Mouse (Mus musculus) adrenal gland, postnatal 4 days (tissue): ENCODE measurements around the gene Cux2. TPM values are rescaled to one million over a fixed set of nuclear protein-coding genes. Genes with fewer than 3 reads are reported as not detected.

Experiments
- DNase-seq, 2 experiments: peaks; one replicate each; pipeline ENCODE4 v3.0.0; 2021 to 2022; ENCODE audit warnings: low spot score in 2 of 2, mixed read lengths in 2 of 2
- total RNA-seq, 2 experiments: library from RNA; stranded (reverse); gene quantifications; 2 replicates each; pipeline ENCODE4 v1.2.3; 2021

Gene Cux2
- total RNA-seq, 2 experiments from 2014 or later, result 37.5 to 37.8 TPM

GRCm38 (mm10) chr5:122060767-122061333 is 10.9 kb upstream of the Cux2 start:
- DNase-seq, result no peak

- peak; percentile 31 to 39 for DNase-seq
Observed at GRCm38 (mm10) chr5:122059060-122060017, 9.4 kb upstream of the Cux2 start.

GRCm38 (mm10) chr5:122057622-122058021 is 7.7 kb upstream of the Cux2 start:
- DNase-seq, result no peak

- no peak for DNase-seq
Observed at GRCm38 (mm10) chr5:122056557-122056956, 6.7 kb upstream of the Cux2 start.

- peak in 1 of 2 experiments; percentile 37 for DNase-seq
Observed at GRCm38 (mm10) chr5:122054130-122054843, 4.4 kb upstream of the Cux2 start.

- DNase-seq, result no peak
Observed at GRCm38 (mm10) chr5:122053587-122053986, 3.7 kb upstream of the Cux2 start.

- no peak for DNase-seq
Observed at GRCm38 (mm10) chr5:122050832-122051105, 867 bp upstream of the Cux2 start.

- DNase-seq, result no peak
Observed at GRCm38 (mm10) chr5:122049664-122050016, 262 bp downstream of the Cux2 start.

GRCm38 (mm10) chr5:122048686-122049663 is 927 bp downstream of the Cux2 start:
- DNase-seq, result no peak

GRCm38 (mm10) chr5:122048252-122048651 is 1.6 kb downstream of the Cux2 start:
- DNase-seq, result no peak

- DNase-seq, result no peak
Observed at GRCm38 (mm10) chr5:122047791-122048190, 2.1 kb downstream of the Cux2 start.

- DNase-seq, result no peak
Observed at GRCm38 (mm10) chr5:122043567-122043966, 6.3 kb downstream of the Cux2 start.

- DNase-seq, result no peak
Observed at GRCm38 (mm10) chr5:122035278-122035677, 14.6 kb downstream of the Cux2 start.

- DNase-seq, result no peak
Observed at GRCm38 (mm10) chr5:122033167-122033478, 16.8 kb downstream of the Cux2 start.

GRCm38 (mm10) chr5:122032471-122033166 is 17.3 kb downstream of the Cux2 start:
- DNase-seq, result no peak

GRCm38 (mm10) chr5:122031146-122031545 is 18.8 kb downstream of the Cux2 start:
- DNase-seq, result no peak

- DNase-seq, result no peak
Observed at GRCm38 (mm10) chr5:122030640-122031039, 19.3 kb downstream of the Cux2 start.

- no peak for DNase-seq
Observed at GRCm38 (mm10) chr5:122026771-122027170, 23.1 kb downstream of the Cux2 start.

- DNase-seq, result no peak
Observed at GRCm38 (mm10) chr5:122026284-122026683, 23.6 kb downstream of the Cux2 start.

- no peak for DNase-seq
Observed at GRCm38 (mm10) chr5:122025117-122025516, 24.8 kb downstream of the Cux2 start.
